ENCODE assay signal across 8 mouse cellular contexts in genomic region chr13:93499973-93500633, GRCm38 (mm10). TPM values are rescaled to one million over a fixed set of nuclear protein-coding genes. Genes with fewer than 3 reads are reported as not detected.
DNase-seq lines count a peak whose midpoint lies in the region; ATAC-seq and TF ChIP-seq lines count a peak whose summit lies in the region.

No protein-coding gene starts in this region.

- H3K27ac ChIP-seq in lung, embryonic 14.5 days (ENCODE audit: low read depth), result peak overlapping the region; percentile 95
- H3K27ac ChIP-seq in embryonic facial prominence, embryonic 11.5 days (replicated peaks; ENCODE audit: low read depth, low read length), result peak overlapping the region; percentile 91; the same call in 1 of the 2 replicates
- H3K27ac ChIP-seq in intestine, embryonic 16.5 days (ENCODE audit: low read length), result peak overlapping the region; percentile 95
- H3K27ac ChIP-seq in neural tube, embryonic 13.5 days (replicated peaks), result peak overlapping the region; percentile 96

- H3K27me3 ChIP-seq in lung, embryonic 14.5 days (ENCODE audit: insufficient read depth, low read length), result no peaks in the 10 kb centered on the region
- H3K27me3 ChIP-seq in embryonic facial prominence, embryonic 11.5 days (ENCODE audit: control insufficient read depth, insufficient read depth, low read length), result no peaks in the 10 kb centered on the region
- H3K27me3 ChIP-seq in intestine, embryonic 16.5 days (replicated peaks; ENCODE audit: control insufficient read depth, insufficient read depth, low read length), result no peaks in the 10 kb centered on the region
- H3K27me3 ChIP-seq in neural tube, embryonic 13.5 days, result no peaks in the 10 kb centered on the region

- TF ChIP-seq CTCF in lung, embryonic 14.5 days (IDR thresholded peaks at IDR 0.05; ENCODE audit: low read depth), result no peak

- ATAC-seq in lung, embryonic 14.5 days (ENCODE audit: insufficient read depth), result no peak; the same call in 1 of the 2 replicates
- no peak for ATAC-seq in embryonic facial prominence, embryonic 11.5 days (replicated peaks; ENCODE audit: insufficient number of reproducible peaks, low FRiP score, low TSS enrichment, low read depth)
- ATAC-seq in intestine, embryonic 16.5 days, result no peak; the same call in 1 of the 2 replicates
- no peak for ATAC-seq in neural tube, embryonic 13.5 days (ENCODE audit: low read depth)

- no peaks in the 10 kb centered on the region for H3K9me3 ChIP-seq in lung, embryonic 14.5 days (ENCODE audit: low read depth, low read length)
- no peaks in the 10 kb centered on the region for H3K9me3 ChIP-seq in embryonic facial prominence, embryonic 11.5 days (replicated peaks; ENCODE audit: control insufficient read depth, low read length)
- H3K9me3 ChIP-seq in intestine, embryonic 16.5 days (ENCODE audit: control insufficient read depth, low read length), result no peaks in the 10 kb centered on the region
- no peaks in the 10 kb centered on the region for H3K9me3 ChIP-seq in neural tube, embryonic 13.5 days

- H3K9ac ChIP-seq in lung, embryonic 14.5 days, result peak overlapping the region; percentile 89
- peak overlapping the region; percentile 92 for H3K9ac ChIP-seq in embryonic facial prominence, embryonic 11.5 days (replicated peaks; ENCODE audit: low read length)
- H3K9ac ChIP-seq in intestine, embryonic 16.5 days (ENCODE audit: low read depth, low read length), result peak overlapping the region; percentile 91
- peak overlapping the region; percentile 96 for H3K9ac ChIP-seq in neural tube, embryonic 13.5 days

- H3K4me3 ChIP-seq in lung, embryonic 14.5 days (ENCODE audit: low read depth, low read length), result peak overlapping the region; percentile 96
- peak overlapping the region; percentile 92 for H3K4me3 ChIP-seq in embryonic facial prominence, embryonic 11.5 days (ENCODE audit: low read depth, low read length)
- H3K4me3 ChIP-seq in intestine, embryonic 16.5 days (ENCODE audit: low read length), result peak overlapping the region; percentile 83
- H3K4me3 ChIP-seq in neural tube, embryonic 13.5 days, result peak overlapping the region; percentile 99

- H3K36me3 ChIP-seq in lung, embryonic 14.5 days (ENCODE audit: insufficient read depth), result no peaks in the 10 kb centered on the region
- H3K36me3 ChIP-seq in embryonic facial prominence, embryonic 11.5 days (replicated peaks; ENCODE audit: control insufficient read depth, insufficient read depth, low read depth, low read length), result no peaks in the 10 kb centered on the region
- no peaks in the 10 kb centered on the region for H3K36me3 ChIP-seq in intestine, embryonic 16.5 days (ENCODE audit: control insufficient read depth, insufficient read depth, low read length)
- H3K36me3 ChIP-seq in neural tube, embryonic 13.5 days, result no peaks in the 10 kb centered on the region

- no peaks in the 10 kb centered on the region; the same call in 1 of the 2 replicates for H3K4me1 ChIP-seq in lung, embryonic 14.5 days (ENCODE audit: insufficient read depth)
- H3K4me1 ChIP-seq in embryonic facial prominence, embryonic 11.5 days (ENCODE audit: control insufficient read depth, insufficient read depth, low read length), result no peaks in the 10 kb centered on the region
- H3K4me1 ChIP-seq in intestine, embryonic 16.5 days (ENCODE audit: control insufficient read depth, insufficient read depth, low read length), result peaks cover 9% of the 10 kb centered on the region
- peaks cover 33% of the 10 kb centered on the region for H3K4me1 ChIP-seq in neural tube, embryonic 13.5 days (replicated peaks)

- no peak for DNase-seq in lung, embryonic 14.5 days
- no peak for DNase-seq in lung, postnatal 14 days
- DNase-seq in embryonic facial prominence, embryonic 11.5 days (ENCODE audit: low spot score), result no peak
- DNase-seq in gastrocnemius, postnatal 4 days (ENCODE audit: low spot score in 2 of 2), result no peak
- DNase-seq in adrenal gland, adult 18-20 months (ENCODE audit: low spot score in 2 of 2), result no peak
- no peak for DNase-seq in thymus, postnatal 4 days

- peak overlapping the region; percentile 94 for H3K4me2 ChIP-seq in lung, embryonic 14.5 days
- H3K4me2 ChIP-seq in embryonic facial prominence, embryonic 11.5 days (ENCODE audit: low read depth, low read length), result peak overlapping the region; percentile 88
- peak overlapping the region; percentile 87 for H3K4me2 ChIP-seq in intestine, embryonic 16.5 days (ENCODE audit: low read depth, low read length)
- peak overlapping the region; percentile 92 for H3K4me2 ChIP-seq in neural tube, embryonic 13.5 days

- 10% methylated on average over 12 of the region's 12 CpGs for WGBS in lung, embryonic 14.5 days
- 15% methylated on average over 12 of the region's 12 CpGs for WGBS in embryonic facial prominence, embryonic 11.5 days
- 9% methylated on average over 12 of the region's 12 CpGs for WGBS in intestine, embryonic 16.5 days
- 8% methylated on average over 12 of the region's 12 CpGs for WGBS in neural tube, embryonic 13.5 days

RNA-seq across cellular contexts. Expression of gene Jmy, which starts 0.5 kb away (rescaled TPM):
- polyA plus RNA-seq in lung, embryonic 14.5 days (2014; fragmentation: Nextera tagmentation; extraction: Ambion mirVana), result 6.6 and 7.9 TPM in 2 replicates
- polyA plus RNA-seq in embryonic facial prominence, embryonic 11.5 days (2014; fragmentation: Nextera tagmentation; extraction: Ambion mirVana), result 4.3 TPM in 2 replicates
- 1.9 and 2.2 TPM in 2 replicates for polyA plus RNA-seq in intestine, embryonic 16.5 days (2015; fragmentation: Nextera tagmentation; extraction: Ambion mirVana)
- polyA plus RNA-seq in neural tube, embryonic 13.5 days (2015; fragmentation: Nextera tagmentation; extraction: Ambion mirVana), result 6.1 and 6.5 TPM in 2 replicates
- 10 to 100 TPM; 23.2 to 25.2 TPM for total RNA-seq in gastrocnemius, postnatal 4 days (2021)
- total RNA-seq in adrenal gland, adult 18-20 months (2021), result 10 to 100 TPM; 37.0 to 51.1 TPM
